Mouse (Mus musculus) large intestine, adult 2 months (tissue): Measurements from ENCODE around the gene Dlgap1. TPM values are rescaled to one million over a fixed set of nuclear protein-coding genes. Genes with fewer than 3 reads are reported as not detected.

Experiments
- DNase-seq: peaks from one replicate; pipeline ENCODE4 v3.0.0-alpha.2; 2012; ENCODE audit warnings: low read depth, low spot score
- WGBS: fragments of 180-500 bp; shearing (Covaris S2); methylation state at CpG from one replicate; pipeline ENCODE4 v1.1.7; 2018; 5-methylcytosine and 5-hydroxymethylcytosine counted together
- polyA plus RNA-seq: library from polyadenylated mRNA; depleted of rRNA; stranded (reverse); fragments of >200 nt; gene quantifications from 2 replicates; pipeline ENCODE4 v1.2.3, GENCODE M21; 2012

Gene Dlgap1
- polyA plus RNA-seq, 1 experiment: 0.45 TPM

- 45% methylated on average over 10 of the region's 10 CpGs for WGBS
- DNase-seq: no peak
These were observed 803.4 kb downstream of the Dlgap1 start for GRCm38 (mm10) chr17:70772120-70772899.

DNA sequence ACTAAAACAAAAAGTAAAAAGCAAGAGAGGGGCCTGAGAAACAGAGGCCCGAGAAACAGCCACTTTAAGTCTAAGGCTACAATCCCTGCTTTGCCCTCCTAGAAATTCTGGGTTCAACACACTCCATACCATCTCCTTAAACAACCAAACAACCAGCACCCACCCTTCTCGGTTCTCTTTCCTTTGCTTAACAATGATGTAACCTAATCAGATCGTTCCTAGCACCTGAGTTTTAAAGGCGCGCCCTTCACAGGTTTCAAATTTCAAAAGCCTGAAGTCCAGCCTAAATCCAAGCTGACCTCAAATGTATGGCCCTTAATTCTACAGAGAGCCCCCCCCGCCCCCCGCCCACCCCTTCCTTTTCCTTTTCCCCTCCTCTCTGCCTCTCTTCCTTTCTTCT, 810.9 kb downstream of the Dlgap1 start:
- DNase-seq: no peak
- 20% methylated on average over 7 of the region's 7 CpGs for WGBS

DNA sequence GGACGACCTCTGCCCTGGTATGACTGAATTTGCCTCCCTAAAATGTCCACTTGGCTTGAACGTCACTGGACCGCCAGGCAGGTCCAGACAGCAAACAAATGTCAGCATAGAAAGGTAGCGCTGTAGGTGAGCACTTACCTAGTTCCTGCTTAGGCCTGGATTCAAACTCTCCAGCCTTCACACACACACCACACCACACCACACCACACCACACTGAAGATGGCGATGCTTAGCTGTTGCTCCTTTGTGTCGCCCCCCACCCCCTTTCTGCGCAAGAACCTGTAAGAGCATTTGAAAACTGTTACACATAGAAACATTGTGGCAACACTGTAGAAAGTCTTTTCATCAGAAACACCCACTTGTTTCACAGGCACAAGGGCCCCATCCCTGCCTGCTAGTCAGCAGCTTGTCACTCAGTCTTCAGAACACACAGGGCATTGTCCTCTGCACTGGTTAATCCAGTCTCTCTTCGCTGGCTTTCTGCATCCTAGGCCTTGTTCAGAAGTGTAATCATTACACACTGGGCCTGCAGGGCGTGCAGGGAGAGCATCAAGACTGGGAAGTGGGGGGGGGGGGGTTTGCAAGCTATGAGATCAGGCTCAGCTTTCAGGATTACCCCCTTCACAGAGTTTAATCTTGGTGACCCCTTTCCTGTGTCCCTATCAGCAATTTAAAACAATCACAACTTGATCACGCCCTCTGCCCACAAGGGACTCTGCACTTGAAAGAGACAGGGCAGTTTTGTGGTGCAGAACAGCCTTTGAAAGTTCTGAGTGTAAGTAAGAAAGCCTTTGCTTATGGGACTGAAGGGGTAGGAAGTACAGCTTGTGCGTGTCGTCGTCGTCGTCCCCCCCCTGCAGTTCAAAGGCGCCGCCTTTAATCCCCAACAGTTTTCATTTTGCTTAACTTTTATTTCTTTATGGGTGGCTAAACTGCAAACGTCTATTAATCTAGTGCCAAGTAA, 812.1 kb downstream of the Dlgap1 start:
- 25% methylated on average over 18 of the region's 18 CpGs for WGBS
- DNase-seq: no peak

DNA sequence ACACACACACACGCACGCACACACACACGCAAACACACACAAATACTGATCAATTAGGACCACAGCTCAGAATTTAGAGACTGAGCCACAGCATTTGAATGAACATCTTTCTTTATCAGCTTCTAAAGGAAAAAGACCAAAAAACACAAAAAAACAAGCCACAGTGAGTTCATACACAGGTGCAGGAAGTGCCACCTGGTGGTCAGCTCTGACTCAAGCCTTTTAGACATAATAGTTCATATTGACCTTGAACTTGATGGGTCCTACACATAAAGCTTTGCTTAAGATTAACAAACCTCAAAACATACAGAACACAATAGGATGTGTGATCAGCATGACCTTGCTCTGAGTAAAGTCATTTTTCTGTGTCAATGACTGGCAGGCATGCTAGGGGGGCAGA, 814.4 kb downstream of the Dlgap1 start:
- WGBS: 91% methylated on average over 3 of the region's 3 CpGs
- no peak for DNase-seq

DNA sequence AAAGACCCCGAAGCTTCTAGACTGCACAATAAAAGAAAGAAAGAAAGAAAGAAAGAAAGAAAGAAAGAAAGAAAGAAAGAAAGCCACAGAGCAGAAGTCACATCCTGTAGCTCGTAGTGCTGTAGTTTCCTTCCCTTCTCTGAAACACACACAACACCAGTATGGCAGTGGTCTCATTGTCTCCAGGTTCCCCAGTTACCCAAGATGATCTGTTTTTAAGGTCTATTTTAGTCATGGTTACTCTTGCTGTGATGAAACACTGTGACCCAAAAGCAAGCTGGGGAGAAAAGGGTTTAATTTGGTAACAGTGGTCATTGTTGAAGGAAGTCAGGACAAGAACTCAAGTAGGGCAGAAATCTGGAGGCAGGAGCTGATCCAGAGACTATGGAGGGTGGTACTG, 818.5 kb downstream of the Dlgap1 start:
- WGBS: 89% methylated on average over 2 of the region's 2 CpGs

GRCm38 (mm10) chr17:70790801-70791200, 821.9 kb downstream of the Dlgap1 start:
- WGBS: 91% methylated on average over 4 of the region's 4 CpGs
- no peak for DNase-seq

More for the DNA sequence above, 818.5 kb downstream of the Dlgap1 start:
- DNase-seq: no peak

DNA sequence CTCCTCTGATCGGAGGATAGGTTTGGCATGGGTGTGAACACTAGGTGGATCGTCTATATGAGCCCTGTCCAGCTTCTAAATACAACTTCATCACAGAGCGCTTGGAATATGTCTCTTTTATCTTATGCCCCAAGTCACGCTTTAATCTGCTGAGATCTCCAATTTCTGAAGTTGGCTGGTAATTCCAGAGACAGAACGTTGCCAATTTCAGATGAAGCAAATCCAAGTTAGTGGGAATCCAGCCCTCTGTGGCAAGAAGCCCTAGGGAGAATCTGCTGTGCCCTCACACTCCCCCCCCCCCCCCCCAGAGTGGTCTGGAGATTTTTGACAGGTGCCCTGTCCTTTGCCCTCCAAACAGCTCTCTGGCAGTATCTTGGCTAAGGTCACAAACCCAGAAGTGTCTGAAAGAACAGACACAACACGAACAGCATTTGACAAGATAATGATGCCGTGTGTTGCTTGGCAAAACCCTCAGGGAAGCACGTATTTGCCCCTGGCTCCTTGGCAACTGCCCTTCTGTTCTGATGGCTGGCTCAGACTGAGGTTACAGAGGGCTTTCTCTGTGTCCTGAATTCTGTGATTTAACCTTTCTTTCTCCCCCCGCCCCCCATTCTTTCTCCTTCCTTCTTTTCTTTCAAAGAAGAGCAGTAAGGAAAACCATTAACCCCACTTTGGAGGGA, 822.9 kb downstream of the Dlgap1 start:
- 80% methylated on average over 9 of the region's 9 CpGs for WGBS
- no peak for DNase-seq

DNA sequence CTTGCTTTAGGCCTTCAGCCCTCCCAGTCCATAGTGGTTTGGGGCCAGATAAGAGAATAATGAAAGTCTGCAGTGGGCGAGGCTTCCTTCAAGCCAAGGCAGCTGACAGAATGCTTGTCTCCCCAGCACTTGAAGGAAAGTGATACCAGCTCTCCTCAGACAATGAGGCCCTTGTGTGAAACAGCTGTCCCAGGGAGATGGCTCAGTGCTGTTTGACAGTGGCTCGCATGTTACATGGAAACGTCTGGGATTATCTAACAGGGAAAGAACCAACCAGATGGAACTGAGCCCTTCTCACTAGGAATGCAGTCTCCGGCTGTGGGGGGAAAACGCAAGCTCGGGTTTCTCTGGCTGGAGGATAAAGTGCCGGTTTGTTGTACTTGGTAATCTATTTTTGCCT, 825.4 kb downstream of the Dlgap1 start:
- WGBS: 10% methylated on average over 7 of the region's 7 CpGs

GRCm38 (mm10) chr17:70794722-70795121, 825.8 kb downstream of the Dlgap1 start:
- 42% methylated on average over 6 of the region's 6 CpGs for WGBS
- no peak for DNase-seq

More for the DNA sequence above, 825.4 kb downstream of the Dlgap1 start:
- DNase-seq: no peak

DNA sequence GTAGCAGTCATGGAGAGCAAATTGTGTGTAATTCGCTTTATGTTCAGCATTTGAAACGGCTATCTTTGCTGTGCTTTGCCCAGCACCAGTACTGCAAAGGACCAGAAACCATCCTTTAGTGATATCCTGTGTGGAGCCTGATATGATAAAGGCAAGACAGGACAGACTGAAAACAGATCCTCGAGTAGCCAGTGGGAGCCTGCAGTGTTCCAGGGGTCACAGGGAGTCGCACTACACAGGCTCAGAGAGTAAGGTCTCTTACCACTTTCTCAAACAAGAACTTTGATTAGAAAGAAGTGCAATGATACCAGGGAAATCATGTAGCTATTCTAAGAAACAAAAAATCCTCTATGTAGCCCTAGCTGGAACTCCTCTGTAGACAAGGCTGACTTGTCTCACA, 826.3 kb downstream of the Dlgap1 start:
- DNase-seq: no peak
- 86% methylated on average over 4 of the region's 4 CpGs for WGBS

- 55% methylated on average over 8 of the region's 8 CpGs for WGBS
- DNase-seq: no peak
These were observed 828.3 kb downstream of the Dlgap1 start for GRCm38 (mm10) chr17:70796940-70797772.

DNA sequence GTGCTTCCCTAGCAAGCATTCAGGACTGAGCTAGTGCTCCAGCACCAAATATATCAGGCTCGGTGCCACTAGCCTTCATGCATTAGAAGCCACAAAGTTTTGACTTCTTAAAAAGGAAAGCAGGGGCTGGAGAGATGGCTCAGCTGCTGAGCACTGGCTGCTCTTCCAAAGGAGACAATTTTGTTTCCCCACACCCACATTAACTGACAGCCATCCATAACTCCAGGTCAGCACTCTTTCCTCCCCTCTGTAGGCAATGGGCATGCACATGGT, 828.8 kb downstream of the Dlgap1 start:
- no peak for DNase-seq
- 66% methylated on average over 1 of the region's 1 CpGs for WGBS

DNA sequence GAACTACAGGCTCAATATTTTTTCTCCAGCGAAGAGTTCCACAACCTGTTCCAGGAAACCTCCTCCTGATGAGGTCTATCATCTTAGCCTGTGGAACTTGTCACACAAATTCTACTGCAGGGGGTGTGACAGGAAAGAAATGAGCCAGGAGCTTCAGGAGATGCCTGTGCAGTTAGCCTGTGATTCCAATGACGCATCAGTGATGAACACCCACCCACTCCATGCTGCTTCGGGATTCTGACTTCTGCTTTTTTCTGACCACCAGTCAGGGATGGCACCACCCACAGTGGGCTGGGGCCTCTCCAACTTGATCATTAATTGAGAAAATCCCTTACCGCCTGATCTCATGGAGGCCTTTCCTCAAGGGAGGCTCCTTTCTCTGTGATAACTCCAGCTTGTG, 830.4 kb downstream of the Dlgap1 start:
- 76% methylated on average over 4 of the region's 4 CpGs for WGBS
- no peak for DNase-seq

- WGBS: 91% methylated on average over 14 of the region's 14 CpGs
- DNase-seq: no peak
These were observed 833.1 kb downstream of the Dlgap1 start for GRCm38 (mm10) chr17:70802022-70802421.

DNA sequence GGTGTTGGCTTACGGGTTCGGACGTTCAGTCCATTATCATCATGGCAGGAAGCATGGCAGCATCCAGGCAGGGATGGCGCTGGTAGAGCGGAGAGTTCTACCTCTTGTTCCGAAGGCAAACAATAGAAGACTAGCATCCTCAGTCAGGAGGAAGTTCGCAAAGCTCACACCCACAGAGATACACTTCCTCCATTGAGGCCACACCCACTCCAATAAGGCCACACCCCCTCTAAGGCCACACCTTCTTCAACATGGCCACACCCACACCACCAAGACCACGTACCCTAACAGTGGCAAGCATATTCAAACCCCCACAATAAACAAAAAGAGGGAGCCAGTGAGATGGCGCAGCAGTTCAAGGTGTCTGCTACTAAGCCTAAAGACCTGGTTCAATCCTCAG, 837.0 kb downstream of the Dlgap1 start:
- 91% methylated on average over 9 of the region's 9 CpGs for WGBS
- no peak for DNase-seq

- WGBS: 80% methylated on average over 2 of the region's 2 CpGs
These were observed 837.7 kb downstream of the Dlgap1 start for GRCm38 (mm10) chr17:70806600-70806999.

GRCm38 (mm10) chr17:70807885-70808284, 839.0 kb downstream of the Dlgap1 start:
- no peak for DNase-seq
- 97% methylated on average over 1 of the region's 1 CpGs for WGBS

More at GRCm38 (mm10) chr17:70806600-70806999, 837.7 kb downstream of the Dlgap1 start:
- DNase-seq: no peak

DNA sequence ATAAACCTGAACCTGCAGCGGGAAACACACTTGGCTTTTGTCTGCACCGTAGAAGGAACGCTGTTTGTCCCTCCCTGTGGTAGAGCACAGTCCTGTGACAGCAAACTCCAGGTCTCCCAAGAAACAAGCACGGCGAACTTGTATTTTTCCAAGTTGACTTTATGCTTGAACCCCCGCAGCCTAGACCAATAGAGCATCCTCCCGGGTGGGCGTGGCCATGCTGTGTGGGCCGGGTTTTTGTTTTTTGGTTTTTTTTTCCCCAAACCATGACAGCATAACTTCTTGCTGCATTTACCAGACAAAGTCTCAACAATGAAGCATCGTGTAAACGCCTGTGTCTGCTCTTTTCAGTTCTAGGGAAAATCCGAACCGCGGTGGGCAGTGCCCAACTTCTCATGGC, 840.0 kb downstream of the Dlgap1 start:
- DNase-seq: no peak
- 54% methylated on average over 14 of the region's 14 CpGs for whole genome bisulfite sequencing

DNA sequence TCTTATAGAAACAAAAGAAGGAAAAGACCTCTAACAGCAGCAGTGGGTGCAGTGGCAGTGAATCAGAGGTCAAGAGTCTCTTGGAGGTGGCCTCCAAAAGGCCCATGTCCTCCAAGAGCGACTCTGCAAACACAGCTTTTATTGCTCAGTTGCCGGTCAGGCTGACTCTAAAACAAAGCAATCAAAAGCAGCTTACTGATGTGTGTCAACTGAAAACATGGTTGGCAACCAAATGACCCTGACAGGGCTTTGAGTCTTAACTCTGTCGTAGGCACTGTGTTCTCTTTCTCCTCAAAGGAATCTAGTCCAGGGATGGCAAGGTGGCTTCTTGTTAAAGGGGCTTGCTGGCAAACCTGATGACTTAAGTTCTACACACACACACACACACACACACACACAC, 840.9 kb downstream of the Dlgap1 start:
- WGBS: 36% methylated on average over 3 of the region's 3 CpGs
- DNase-seq: no peak
